Mouse (Mus musculus) limb, embryonic 13.5 days (tissue): ENCODE measurements around the gene Anp32e. TPM values are rescaled to one million over a fixed set of nuclear protein-coding genes. Genes with fewer than 3 reads are reported as not detected.

Experiments
- ATAC-seq: fragments of 200-750 bp; cut with Nextera tagmentation; 2 replicates; pipeline ENCODE4 v1.8.0; 2017; ENCODE audit warnings: low read depth, moderate number of reproducible peaks, moderate TSS enrichment; ENCODE audit not compliant: low FRiP score
- H3K27ac ChIP-seq: fragments of 300-500 bp; sonication (generic); 2 replicates; pipeline ENCODE4 v1.5.1; 2015; ENCODE audit warnings: inconsistent platforms, mild to moderate bottlenecking, moderate library complexity
- H3K27me3 ChIP-seq: fragments of 300-500 bp; sonication (generic); 2 replicates; pipeline ENCODE4 v1.6.1; 2015; ENCODE audit warnings: mild to moderate bottlenecking, inconsistent platforms
- H3K36me3 ChIP-seq: fragments of 300-500 bp; sonication (generic); 2 replicates; pipeline ENCODE4 v1.6.1; 2015; ENCODE audit warnings: inconsistent platforms, mild to moderate bottlenecking, moderate library complexity
- H3K4me1 ChIP-seq: fragments of 300-500 bp; sonication (generic); 2 replicates; pipeline ENCODE4 v1.6.1; 2015; ENCODE audit warnings: inconsistent platforms
- H3K4me2 ChIP-seq: fragments of 300-500 bp; sonication (generic); replicated peaks from 2 replicates; pipeline ENCODE4 v1.6.1; 2015; ENCODE audit warnings: inconsistent platforms, mild to moderate bottlenecking, moderate library complexity
- H3K4me3 ChIP-seq: fragments of 300-500 bp; sonication (generic); 2 replicates; pipeline ENCODE4 v1.5.1; 2015; ENCODE audit warnings: moderate library complexity, mild to moderate bottlenecking, inconsistent platforms
- H3K9ac ChIP-seq: fragments of 300-500 bp; sonication (generic); 2 replicates; pipeline ENCODE4 v1.6.1; 2015; ENCODE audit warnings: mild to moderate bottlenecking, inconsistent platforms
- H3K9me3 ChIP-seq: fragments of 300-500 bp; sonication (generic); 2 replicates; pipeline ENCODE4 v1.6.1; 2016; ENCODE audit warnings: inconsistent platforms
- WGBS: fragments of 180-500 bp; shearing (Covaris S2); methylation state at CpG from one replicate; pipeline ENCODE4 v1.1.7; 2015; 5-methylcytosine and 5-hydroxymethylcytosine counted together
- polyA plus RNA-seq: library from polyadenylated mRNA; unstranded; fragments of >200 nt; fragmentation: Nextera tagmentation; extraction: Ambion mirVana; gene quantifications from 2 replicates; pipeline ENCODE4 v1.2.1, GENCODE M21; 2015

Anp32e gene
- polyA plus RNA-seq, 1 experiment from 2014 or later = 231 TPM

DNA sequence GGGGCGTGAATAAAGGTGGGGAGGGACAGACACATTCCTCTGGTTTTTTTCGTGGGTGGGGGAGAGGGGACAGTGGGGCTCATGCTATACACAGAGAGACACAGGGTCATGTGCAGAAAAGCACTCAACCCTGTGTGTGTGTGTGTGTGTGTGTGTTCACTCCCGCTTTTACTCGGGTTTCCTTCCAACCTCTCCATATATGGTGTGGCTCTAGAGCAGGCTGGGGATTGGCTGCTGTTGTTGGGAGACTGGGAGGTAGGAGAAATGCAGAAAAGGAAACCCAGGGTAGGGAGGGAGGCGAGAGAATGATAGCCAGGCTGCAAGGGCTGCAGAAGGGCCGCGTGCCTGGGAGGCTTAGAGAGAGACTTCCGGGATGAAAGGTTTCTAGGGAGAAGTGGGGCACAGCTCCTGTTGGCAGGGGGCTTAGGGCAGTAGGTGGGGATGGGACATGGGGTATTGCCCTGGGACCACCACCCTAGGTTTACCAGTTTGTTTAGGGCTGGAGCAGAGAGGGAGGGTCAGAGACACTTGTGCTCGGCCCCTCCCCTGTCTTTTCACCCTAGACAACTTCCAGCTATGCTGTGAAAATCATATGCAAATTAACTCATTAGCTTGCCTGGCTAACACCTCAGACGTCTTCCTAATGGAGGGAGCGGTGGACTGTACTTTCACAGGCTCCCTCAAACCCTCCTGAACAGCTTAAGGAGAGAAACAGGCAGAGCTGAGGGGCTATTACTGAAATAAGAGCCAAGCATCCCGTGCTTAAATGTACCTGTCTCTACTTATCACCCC, 56.4 kb downstream of the Anp32e start:
- Histone ChIP-seq H3K27ac (peak overlapping the region; percentile 93), H3K4me3 (peak overlapping the region; percentile 25), H3K27me3 (no peaks in the 10 kb centered on the region), H3K9ac (peak overlapping the region; percentile 32), H3K9me3 (no peaks in the 10 kb centered on the region), H3K36me3 (peaks cover 31% of the 10 kb centered on the region), H3K4me2 (peak overlapping the region; percentile 63), H3K4me1 (peaks cover 30% of the 10 kb centered on the region)
- 3% methylated on average over 12 of the region's 12 CpGs for WGBS
- ATAC-seq = peak; percentile 95

GRCm38 (mm10) chr3:95986001-95986622, 57.1 kb downstream of the Anp32e start:
- Histone ChIP-seq H3K27me3 (no peaks in the 10 kb centered on the region), H3K27ac (peak overlapping the region; percentile 93), H3K36me3 (peaks cover 38% of the 10 kb centered on the region), H3K9ac (peak overlapping the region; percentile 32), H3K4me2 (peak overlapping the region; percentile 63), H3K4me3 (peak overlapping the region; percentile 25), H3K9me3 (no peaks in the 10 kb centered on the region), H3K4me1 (peaks cover 30% of the 10 kb centered on the region)
- ATAC-seq = 0 out of 2 replicates have a peak, but pooled peaks have one; percentile 17
- 2% methylated on average over 21 of the region's 21 CpGs for WGBS

GRCm38 (mm10) chr3:95986984-95987383, 57.9 kb downstream of the Anp32e start:
- Histone ChIP-seq H3K4me3 (no peak overlapping the region), H3K4me2 (peak overlapping the region; percentile 63; the same call in 1 of the 2 replicates), H3K36me3 (peaks cover 47% of the 10 kb centered on the region), H3K27ac (no peak overlapping the region), H3K27me3 (no peaks in the 10 kb centered on the region), H3K9me3 (no peaks in the 10 kb centered on the region), H3K9ac (0 out of 2 replicates have a peak overlapping the region, but pooled peaks have one; percentile 32), H3K4me1 (peaks cover 30% of the 10 kb centered on the region)
- ATAC-seq = no peak
- WGBS = 71% methylated on average over 4 of the region's 4 CpGs

GRCm38 (mm10) chr3:95987386-95988110, 58.5 kb downstream of the Anp32e start:
- WGBS = 65% methylated on average over 6 of the region's 6 CpGs
- H3K27ac ChIP-seq = no peak overlapping the region

GRCm38 (mm10) chr3:95988138-95988537, 59.1 kb downstream of the Anp32e start:
- Histone ChIP-seq H3K27me3 (no peaks in the 10 kb centered on the region), H3K36me3 (peaks cover 57% of the 10 kb centered on the region), H3K4me3 (no peak overlapping the region), H3K9ac (no peak overlapping the region), H3K4me1 (peaks cover 40% of the 10 kb centered on the region), H3K4me2 (no peak overlapping the region), H3K9me3 (no peaks in the 10 kb centered on the region), H3K27ac (no peak overlapping the region)
- ATAC-seq = no peak
- WGBS = 97% methylated on average over 1 of the region's 1 CpGs

More at GRCm38 (mm10) chr3:95987386-95988110, 58.5 kb downstream of the Anp32e start:
- Histone ChIP-seq H3K9ac (no peak overlapping the region), H3K9me3 (no peaks in the 10 kb centered on the region), H3K4me2 (no peak overlapping the region), H3K27me3 (no peaks in the 10 kb centered on the region), H3K4me1 (peaks cover 35% of the 10 kb centered on the region), H3K36me3 (peaks cover 53% of the 10 kb centered on the region), H3K4me3 (no peak overlapping the region)
- ATAC-seq = no peak

DNA sequence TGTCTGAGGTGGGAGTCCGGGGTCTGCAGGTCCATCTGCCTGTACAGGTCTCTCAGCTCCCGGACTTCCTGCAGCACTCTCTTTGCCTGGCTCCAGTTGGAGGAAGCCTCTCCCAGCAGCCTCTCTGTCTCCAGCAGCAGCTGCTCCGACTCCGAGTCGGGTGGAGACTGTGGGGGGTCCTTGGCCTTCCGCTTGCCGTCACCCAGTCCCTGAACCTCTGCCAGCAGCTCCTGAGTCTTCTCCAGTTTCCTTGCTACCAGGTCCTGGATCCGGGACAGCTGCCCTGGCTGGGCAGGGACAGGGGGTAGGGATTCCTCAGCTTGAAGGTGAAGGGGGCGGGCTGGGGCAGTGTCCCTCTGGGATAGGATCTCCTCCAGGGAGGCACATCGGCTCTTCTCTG, 59.9 kb downstream of the Anp32e start:
- 65% methylated on average over 10 of the region's 10 CpGs for WGBS
- Histone ChIP-seq H3K4me3 (no peak overlapping the region), H3K4me1 (peaks cover 48% of the 10 kb centered on the region), H3K9ac (no peak overlapping the region), H3K27me3 (no peaks in the 10 kb centered on the region), H3K27ac (peak overlapping the region; percentile 70; the same call in 1 of the 2 replicates), H3K9me3 (no peaks in the 10 kb centered on the region), H3K36me3 (peaks cover 57% of the 10 kb centered on the region), H3K4me2 (no peak overlapping the region)
- no peak for ATAC-seq

DNA sequence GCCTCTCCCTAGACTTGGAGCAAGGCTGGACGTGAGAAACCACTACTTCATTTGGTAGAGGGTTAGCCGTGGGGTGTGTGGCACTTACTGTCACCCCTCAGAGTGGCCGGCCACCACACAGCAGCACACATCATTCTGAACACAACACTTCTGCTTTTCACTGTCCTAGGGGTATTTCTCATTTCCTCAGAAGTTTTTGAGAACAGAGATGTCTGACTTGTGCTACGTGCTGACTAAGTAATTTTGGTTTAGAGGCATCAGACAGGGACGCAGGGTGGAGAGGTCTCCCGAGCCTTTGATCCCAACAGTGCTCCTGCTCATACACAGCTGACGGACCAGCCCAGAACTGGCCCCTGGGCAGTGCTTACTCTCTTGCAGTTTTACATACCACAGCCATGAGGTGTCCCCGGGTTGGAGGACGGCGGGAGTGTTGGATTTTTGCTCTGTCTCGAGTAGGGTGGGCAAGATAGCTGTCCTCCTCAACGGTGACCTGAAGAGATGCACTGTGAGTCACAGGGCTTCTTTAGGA, 61.4 kb downstream of the Anp32e start:
- Histone ChIP-seq H3K27me3 (no peaks in the 10 kb centered on the region), H3K4me2 (no peak overlapping the region), H3K9ac (no peak overlapping the region), H3K36me3 (peaks cover 57% of the 10 kb centered on the region), H3K4me3 (no peak overlapping the region), H3K4me1 (peaks cover 43% of the 10 kb centered on the region), H3K27ac (peak overlapping the region; percentile 33; the same call in 1 of the 2 replicates), H3K9me3 (no peaks in the 10 kb centered on the region)
- ATAC-seq = no peak
- WGBS = 80% methylated on average over 12 of the region's 12 CpGs

DNA sequence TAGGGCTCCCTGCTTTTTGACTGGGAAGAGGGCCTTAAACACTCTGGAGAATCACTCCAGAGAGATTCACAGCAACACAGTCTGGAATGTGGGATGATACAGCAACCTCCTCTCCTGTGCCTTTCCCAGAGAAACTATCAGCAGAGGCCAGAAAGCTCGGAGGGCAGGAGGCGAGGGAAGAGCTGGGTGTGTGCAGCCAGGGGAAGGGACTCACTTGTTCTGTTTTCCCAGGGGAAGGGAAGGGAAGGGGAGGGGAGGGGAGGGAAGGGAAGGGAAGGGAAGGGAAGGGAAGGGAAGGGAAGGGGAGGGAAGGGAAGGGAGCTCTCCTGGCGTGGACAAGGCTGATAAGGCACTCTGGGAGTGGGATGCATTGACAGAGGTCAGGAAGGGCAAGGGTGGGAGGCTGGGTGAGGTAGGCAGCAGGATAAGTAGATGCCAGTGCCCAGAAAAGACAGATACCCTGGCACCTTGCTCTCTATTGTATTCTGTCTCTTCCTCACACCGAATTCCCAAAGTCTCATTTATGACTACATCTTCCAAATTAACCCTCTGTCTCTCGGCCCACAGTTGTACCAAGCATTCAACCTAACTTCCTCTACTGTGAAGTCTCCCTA, 64.1 kb downstream of the Anp32e start:
- Histone ChIP-seq H3K36me3 (peaks cover 49% of the 10 kb centered on the region), H3K27me3 (no peaks in the 10 kb centered on the region), H3K4me3 (peak overlapping the region; percentile 80), H3K4me1 (peaks cover 41% of the 10 kb centered on the region), H3K9me3 (no peaks in the 10 kb centered on the region), H3K4me2 (peak overlapping the region; percentile 84), H3K9ac (peak overlapping the region; percentile 99), H3K27ac (0 out of 2 replicates have a peak overlapping the region, but pooled peaks have one; percentile 28)
- WGBS = 63% methylated on average over 5 of the region's 5 CpGs
- ATAC-seq = no peak

DNA sequence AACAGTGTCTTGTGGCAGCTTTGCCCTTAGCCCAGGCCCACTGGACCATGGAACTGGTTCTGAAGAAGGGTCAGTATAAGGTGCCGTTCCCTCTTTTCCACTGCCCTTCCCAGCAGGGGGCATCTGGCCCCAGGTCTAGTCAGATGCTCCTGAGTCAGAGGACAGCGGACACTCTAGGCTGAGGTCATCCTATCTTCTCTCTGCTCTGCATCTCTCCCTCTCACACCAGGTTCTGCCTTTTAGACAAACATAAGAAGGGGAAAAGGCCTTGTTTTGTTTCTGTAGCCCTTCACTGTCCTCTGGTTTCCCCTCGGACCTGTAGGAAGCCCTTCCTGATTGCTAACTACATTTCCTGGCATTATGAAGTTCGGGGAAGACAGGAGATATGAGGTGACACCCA, 64.8 kb downstream of the Anp32e start:
- 27% methylated on average over 4 of the region's 4 CpGs for WGBS
- ATAC-seq = no peak
- peaks cover 45% of the 10 kb centered on the region for H3K36me3 ChIP-seq

DNA sequence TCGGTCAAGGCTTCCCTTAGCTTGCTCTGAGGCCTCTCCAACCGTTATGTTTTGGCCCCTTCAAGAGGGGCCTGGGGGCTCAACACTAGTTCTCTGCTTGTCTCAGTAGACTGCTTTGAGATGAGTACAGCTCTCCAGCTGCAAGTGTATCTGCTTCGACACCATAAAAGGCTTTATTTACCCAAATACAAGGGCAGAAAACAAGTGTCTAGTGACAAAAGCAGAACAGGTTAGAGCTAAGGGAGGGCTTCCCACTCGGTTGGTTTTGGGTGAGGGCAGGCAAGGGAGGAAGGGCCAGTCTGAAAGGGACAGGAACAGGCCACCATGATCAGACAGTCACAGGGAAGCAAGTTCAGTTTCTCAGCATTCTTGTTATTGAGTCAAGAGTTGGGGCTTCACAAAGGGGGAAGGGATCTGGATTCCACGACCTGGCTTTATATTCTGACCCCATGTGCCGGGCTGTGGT, 65.4 kb downstream of the Anp32e start:
- ATAC-seq = no peak
- Histone ChIP-seq H3K9ac (peak overlapping the region; percentile 99), H3K4me2 (peak overlapping the region; percentile 84), H3K27me3 (no peaks in the 10 kb centered on the region), H3K4me3 (peak overlapping the region; percentile 80), H3K27ac (peak overlapping the region; percentile 99), H3K36me3 (peaks cover 41% of the 10 kb centered on the region), H3K9me3 (no peaks in the 10 kb centered on the region), H3K4me1 (peaks cover 41% of the 10 kb centered on the region)
- 10% methylated on average over 6 of the region's 6 CpGs for WGBS

More for the DNA sequence above, 64.8 kb downstream of the Anp32e start:
- no peaks in the 10 kb centered on the region for H3K9me3 ChIP-seq
- peak overlapping the region; percentile 80 for H3K4me3 ChIP-seq
- no peaks in the 10 kb centered on the region for H3K27me3 ChIP-seq
- peak overlapping the region; percentile 99 for H3K9ac ChIP-seq
- H3K4me2 ChIP-seq = peak overlapping the region; percentile 84
- peak overlapping the region; percentile 99; the same call in 1 of the 2 replicates for H3K27ac ChIP-seq
- peaks cover 41% of the 10 kb centered on the region for H3K4me1 ChIP-seq
